Mouse (Mus musculus): ENCODE measurements around the gene Prg2. TPM values are rescaled to one million over a fixed set of nuclear protein-coding genes. Genes with fewer than 3 reads are reported as not detected.

The Prg2 gene
- total RNA-seq (2014; fragmentation: Nextera tagmentation), result not detected in 2 replicates
- 0.82 TPM in 1 of 2 replicates, not detected in the other for total RNA-seq (2017)
- not detected in 2 replicates for polyA plus RNA-seq (2012)

DNA sequence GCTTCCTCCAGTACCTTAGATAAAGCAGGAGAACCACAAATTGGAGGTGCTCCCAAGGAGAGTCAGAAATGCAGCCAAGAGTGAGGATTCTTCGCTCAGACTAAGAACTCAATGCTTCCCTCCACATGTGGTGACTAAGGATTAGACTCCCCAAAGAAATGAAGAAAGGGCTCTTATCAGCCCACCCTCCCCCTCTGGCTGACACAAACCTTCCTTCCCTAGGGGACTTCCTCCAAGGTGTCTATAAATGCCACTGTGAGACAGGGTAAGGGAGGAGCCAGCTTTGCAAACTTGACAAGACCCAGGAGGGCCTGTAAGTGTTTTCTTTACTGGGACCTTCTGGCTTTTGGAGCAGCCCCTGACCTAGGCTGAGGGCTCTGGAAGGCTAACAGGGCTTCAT, at the start of gene Prg2:
Gene Prg2, plus strand, starts transcription at position 274 of the 400 bp plus-strand sequence.
- ATAC-seq (ENCODE audit: extremely low read depth, insufficient number of reproducible peaks, low FRiP score, poor library complexity, severe bottlenecking) (no peak), DNase-seq (ENCODE audit: low spot score) (no peak)
- H3K36me3 ChIP-seq (replicated peaks), result no peaks in the 10 kb centered on the region
- TF ChIP-seq GATA2 (IDR thresholded peaks at IDR 0.05; ENCODE audit: borderline replicate concordance, low read depth, low read length), result no peak
- no peak for TF ChIP-seq POLR2AphosphoS5 (IDR thresholded peaks at IDR 0.05; ENCODE audit: insufficient replicate concordance, low read depth, low read length)
- TF ChIP-seq TAL1 (conservative IDR thresholded peaks at IDR 0.05; ENCODE audit: low read depth, low read length), result no peak
- no peak for TF ChIP-seq CTCF (IDR thresholded peaks at IDR 0.05; ENCODE audit: low read depth, low read length)
- TF ChIP-seq GATA1 (IDR thresholded peaks at IDR 0.05; ENCODE audit: borderline replicate concordance, low read length), result no peak
- no peak within 1 kb of the TSS for H3K4me3 ChIP-seq (ENCODE audit: low read depth, low read length)
- H3K27me3 ChIP-seq (ENCODE audit: insufficient read depth, low read length), result peaks cover 27% of the 10 kb centered on the region
- H3K9me3 ChIP-seq (replicated peaks), result no peaks in the 10 kb centered on the region
- H3K4me1 ChIP-seq (ENCODE audit: insufficient read depth, low read depth, low read length), result peaks cover 6% of the 10 kb centered on the region; the same call in 1 of the 2 replicates

DNA sequence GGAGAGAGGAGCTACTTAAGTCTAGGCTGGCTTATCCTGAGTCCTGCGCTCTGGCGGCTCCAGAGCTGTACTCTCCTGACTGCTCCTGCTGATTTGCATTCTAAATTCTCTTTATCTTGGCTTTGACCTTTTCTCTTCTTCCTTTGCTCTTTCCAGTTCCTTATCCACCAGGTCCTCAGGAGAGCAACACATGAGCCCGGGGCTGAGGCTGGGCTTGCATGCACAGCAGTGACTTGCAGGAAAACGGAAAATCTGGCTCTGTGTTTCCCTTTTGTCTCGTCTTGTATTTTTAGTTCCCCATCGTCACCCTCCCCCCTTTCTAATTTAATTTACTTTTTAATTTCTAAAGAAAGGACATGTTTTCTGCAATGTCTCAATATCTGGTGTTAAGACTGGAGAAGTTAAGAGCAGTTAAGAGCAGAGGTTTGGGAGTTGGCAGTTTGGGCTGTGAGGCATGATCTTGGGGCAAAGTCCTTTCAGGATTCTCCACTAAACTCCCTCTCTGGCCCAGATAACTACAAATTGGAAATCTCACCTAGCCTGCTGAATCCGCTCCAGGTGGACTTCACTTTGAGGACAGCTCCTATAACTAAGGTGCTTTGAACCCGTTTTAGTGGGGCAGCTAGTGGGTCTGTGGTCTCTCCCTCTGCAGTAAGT, 46.1 kb upstream of the Prg2 start:
- no peak for ATAC-seq (ENCODE audit: extremely low read depth, insufficient number of reproducible peaks, low FRiP score, poor library complexity, severe bottlenecking)

DNA sequence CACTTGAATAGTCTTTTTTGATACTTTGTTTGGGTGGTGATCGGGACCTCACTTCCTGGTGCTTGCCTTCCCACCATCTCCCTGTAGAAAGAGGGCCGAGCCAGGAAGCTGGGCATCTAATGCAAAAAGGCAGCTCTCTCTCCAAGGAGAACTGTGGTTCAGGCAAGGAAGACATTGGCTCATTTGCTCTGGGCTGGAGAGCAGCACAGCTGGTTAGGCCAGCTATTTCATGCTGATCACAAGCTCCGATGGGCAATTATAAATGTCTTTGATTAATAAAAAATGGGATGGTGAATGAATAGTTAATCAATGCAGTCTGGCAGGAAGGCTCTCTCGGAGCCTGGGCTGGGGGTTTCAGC, 45.6 kb upstream of the Prg2 start:
- Histone ChIP-seq H3K9me3 (replicated peaks) (0 out of 2 replicates have a peak, but pooled peaks cover 2% of the 10 kb centered on the region), H3K4me1 (ENCODE audit: insufficient read depth, low read depth, low read length) (peaks cover 44% of the 10 kb centered on the region), H3K36me3 (replicated peaks) (peaks cover 1% of the 10 kb centered on the region), H3K27me3 (ENCODE audit: insufficient read depth, low read length) (peaks cover 8% of the 10 kb centered on the region), H3K4me3 (ENCODE audit: low read depth, low read length) (no peak overlapping the region)
- DNase-seq (ENCODE audit: low spot score) (no peak), ATAC-seq (ENCODE audit: extremely low read depth, insufficient number of reproducible peaks, low FRiP score, poor library complexity, severe bottlenecking) (no peak)
- no peak for TF ChIP-seq CTCF (IDR thresholded peaks at IDR 0.05; ENCODE audit: low read depth, low read length)
- TF ChIP-seq GATA2 (IDR thresholded peaks at IDR 0.05; ENCODE audit: borderline replicate concordance, low read depth, low read length), result no peak
- TF ChIP-seq GATA1 (IDR thresholded peaks at IDR 0.05; ENCODE audit: borderline replicate concordance, low read length), result no peak
- TF ChIP-seq TAL1 (conservative IDR thresholded peaks at IDR 0.05; ENCODE audit: low read depth, low read length), result no peak
- no peak for TF ChIP-seq POLR2AphosphoS5 (IDR thresholded peaks at IDR 0.05; ENCODE audit: insufficient replicate concordance, low read depth, low read length)

More for the DNA sequence above, 46.1 kb upstream of the Prg2 start:
- TF ChIP-seq GATA1 (IDR thresholded peaks at IDR 0.05; ENCODE audit: borderline replicate concordance, low read length) (no peak), GATA2 (IDR thresholded peaks at IDR 0.05; ENCODE audit: borderline replicate concordance, low read depth, low read length) (no peak), POLR2AphosphoS5 (IDR thresholded peaks at IDR 0.05; ENCODE audit: insufficient replicate concordance, low read depth, low read length) (no peak), TAL1 (conservative IDR thresholded peaks at IDR 0.05; ENCODE audit: low read depth, low read length) (no peak), CTCF (IDR thresholded peaks at IDR 0.05; ENCODE audit: low read depth, low read length) (no peak)
- Histone ChIP-seq H3K4me3 (ENCODE audit: low read depth, low read length) (no peak overlapping the region), H3K9me3 (replicated peaks) (0 out of 2 replicates have a peak, but pooled peaks cover 2% of the 10 kb centered on the region), H3K27me3 (ENCODE audit: insufficient read depth, low read length) (peaks cover 8% of the 10 kb centered on the region), H3K36me3 (replicated peaks) (no peaks in the 10 kb centered on the region), H3K4me1 (ENCODE audit: insufficient read depth, low read depth, low read length) (peaks cover 39% of the 10 kb centered on the region)
- DNase-seq (ENCODE audit: low spot score), result no peak

GRCm38 (mm10) chr2:84935065-84935464, 45.2 kb upstream of the Prg2 start:
- Histone ChIP-seq H3K36me3 (replicated peaks) (peaks cover 5% of the 10 kb centered on the region), H3K27me3 (ENCODE audit: insufficient read depth, low read length) (peaks cover 7% of the 10 kb centered on the region), H3K4me1 (ENCODE audit: insufficient read depth, low read depth, low read length) (peaks cover 47% of the 10 kb centered on the region), H3K4me3 (ENCODE audit: low read depth, low read length) (no peak overlapping the region), H3K9me3 (replicated peaks) (0 out of 2 replicates have a peak, but pooled peaks cover 2% of the 10 kb centered on the region)
- no peak for TF ChIP-seq CTCF (IDR thresholded peaks at IDR 0.05; ENCODE audit: low read depth, low read length)
- no peak for DNase-seq (ENCODE audit: low spot score)
- no peak for ATAC-seq (ENCODE audit: extremely low read depth, insufficient number of reproducible peaks, low FRiP score, poor library complexity, severe bottlenecking)

DNA sequence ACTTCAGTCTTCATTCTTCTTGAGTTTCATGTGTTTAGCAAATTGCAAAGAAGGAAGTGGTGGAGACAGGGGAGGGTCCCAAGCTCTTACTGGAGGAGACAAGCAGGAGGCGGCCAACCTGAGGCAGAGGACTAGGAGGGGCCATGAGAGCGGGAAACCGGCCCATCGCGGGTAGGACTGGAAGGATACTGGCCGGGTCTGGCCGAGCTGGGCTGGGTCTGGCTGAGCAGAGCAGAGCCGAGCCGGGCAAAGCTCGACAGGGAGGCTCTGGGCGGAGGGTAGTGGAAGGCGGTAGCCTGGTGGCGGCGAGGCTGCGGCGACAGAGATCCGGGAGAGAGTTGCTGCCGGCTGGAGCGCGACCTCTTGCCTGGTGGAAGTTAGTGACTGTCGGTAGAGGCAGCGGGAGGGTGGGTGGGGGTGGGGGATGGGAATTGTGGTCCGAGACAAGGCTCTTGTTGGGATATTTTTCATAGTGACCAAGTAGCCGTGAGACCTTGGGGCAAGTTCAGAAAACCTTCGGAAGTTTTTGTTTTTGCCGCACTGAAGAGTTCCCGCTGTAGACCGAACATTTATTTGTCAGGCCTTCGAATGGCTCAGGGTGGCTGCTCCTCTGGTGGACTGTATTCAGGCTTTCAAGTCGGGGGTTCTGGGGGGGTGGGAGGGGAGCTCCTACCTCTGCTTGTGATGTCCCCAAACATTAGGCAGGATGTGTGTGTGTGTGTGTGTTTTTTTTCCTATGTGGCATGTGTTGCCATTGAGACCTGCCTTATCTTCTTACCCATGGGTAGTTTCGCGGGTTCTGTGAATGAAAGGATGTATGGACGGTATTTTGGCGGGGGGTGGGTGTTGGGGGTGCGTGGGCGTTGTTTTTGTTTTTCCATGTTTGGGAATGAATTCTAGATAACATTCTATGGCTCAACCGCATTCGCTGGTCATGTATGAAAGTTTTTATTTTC, 43.5 kb upstream of the Prg2 start, which contains the start of gene Slc43a3:
Gene Slc43a3, plus strand, starts transcription at position 106 of the 956 bp plus-strand sequence.
- no peak for TF ChIP-seq TAL1 (conservative IDR thresholded peaks at IDR 0.05; ENCODE audit: low read depth, low read length)
- no peak for TF ChIP-seq GATA1 (IDR thresholded peaks at IDR 0.05; ENCODE audit: borderline replicate concordance, low read length)
- TF ChIP-seq CTCF (IDR thresholded peaks at IDR 0.05; ENCODE audit: low read depth, low read length), result no peak
- TF ChIP-seq GATA2 (IDR thresholded peaks at IDR 0.05; ENCODE audit: borderline replicate concordance, low read depth, low read length), result no peak
- no peak for TF ChIP-seq POLR2AphosphoS5 (IDR thresholded peaks at IDR 0.05; ENCODE audit: insufficient replicate concordance, low read depth, low read length)
- Histone ChIP-seq H3K27me3 (ENCODE audit: insufficient read depth, low read length) (no peaks in the 10 kb centered on the region), H3K4me3 (ENCODE audit: low read depth, low read length) (peak within 1 kb of the TSS; percentile 75), H3K9me3 (replicated peaks) (0 out of 2 replicates have a peak, but pooled peaks cover 2% of the 10 kb centered on the region), H3K4me1 (ENCODE audit: insufficient read depth, low read depth, low read length) (peaks cover 59% of the 10 kb centered on the region), H3K36me3 (replicated peaks) (peaks cover 18% of the 10 kb centered on the region)
- DNase-seq (ENCODE audit: low spot score) (peak; percentile 70), ATAC-seq (ENCODE audit: extremely low read depth, insufficient number of reproducible peaks, low FRiP score, poor library complexity, severe bottlenecking) (peak; percentile 41)

All from G1E (cell line).